Mouse (Mus musculus): ENCODE results near the gene Kcnn3. TPM values are rescaled to one million over a fixed set of nuclear protein-coding genes. Genes with fewer than 3 reads are reported as not detected.

Gene Kcnn3
- polyA plus RNA-seq, 2 experiments: 4.1 to 5.9 TPM

DNA sequence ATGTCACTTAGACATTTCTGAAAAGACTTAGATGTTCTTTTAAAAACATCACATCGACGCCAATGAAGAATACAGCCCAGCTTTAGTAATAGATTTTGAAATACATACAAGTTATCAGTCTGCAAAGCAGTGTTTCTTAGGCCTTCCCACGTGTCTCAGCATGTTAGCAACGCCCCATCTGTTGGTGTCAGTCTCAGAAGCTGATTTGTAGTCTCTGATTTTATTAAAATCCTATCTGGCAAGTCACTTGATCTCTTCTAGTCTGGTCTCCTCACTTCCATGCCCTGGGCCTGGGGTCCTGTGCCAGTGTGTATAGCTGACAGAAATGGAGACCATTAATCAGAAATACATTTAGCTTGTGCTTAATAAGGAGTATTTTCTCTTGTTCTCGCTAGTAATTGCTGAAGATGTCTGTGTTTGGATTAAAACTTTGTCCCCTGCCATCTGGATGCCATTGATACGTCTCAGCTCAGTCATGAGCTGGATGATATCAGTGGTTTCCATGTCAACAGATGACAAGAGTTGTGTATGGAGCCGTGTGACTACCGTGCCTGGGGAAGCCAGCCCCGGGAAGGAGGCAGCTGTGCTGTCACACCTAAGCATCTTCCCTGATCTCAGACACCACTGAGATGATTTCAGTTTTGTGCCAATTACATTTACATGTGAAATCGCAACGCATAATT is 140.1 kb downstream of the Kcnn3 start:
- H3K9ac ChIP-seq (ENCODE audit: low read depth, low read length, severe bottlenecking): no peak overlapping the region
- H3K27ac ChIP-seq (replicated peaks; ENCODE audit: low read depth, low read length): no peak overlapping the region
- H3K27me3 ChIP-seq (ENCODE audit: control insufficient read depth, insufficient read depth, low read length): no peaks in the 10 kb centered on the region
- DNase-seq (ENCODE audit: low spot score) (peak; percentile 11), ATAC-seq (ENCODE audit: low FRiP score, low read depth) (no peak)
- no peaks in the 10 kb centered on the region for H3K9me3 ChIP-seq (ENCODE audit: control insufficient read depth, low read length)
- H3K4me3 ChIP-seq (replicated peaks; ENCODE audit: low read length): no peak overlapping the region
- H3K4me2 ChIP-seq (replicated peaks; ENCODE audit: low read depth, low read length, severe bottlenecking): no peak overlapping the region
- 67% methylated on average over 11 of the region's 11 CpGs for WGBS
- H3K36me3 ChIP-seq (ENCODE audit: control insufficient read depth, insufficient read depth, low read length): no peaks in the 10 kb centered on the region
- peaks cover 10% of the 10 kb centered on the region; the same call in 1 of the 2 replicates for H3K4me1 ChIP-seq (ENCODE audit: control insufficient read depth, insufficient read depth, low read length)
- no peak for TF ChIP-seq POLR2A (IDR thresholded peaks at IDR 0.05; ENCODE audit: borderline replicate concordance, extremely low read depth, insufficient read depth, insufficient read length)

DNA sequence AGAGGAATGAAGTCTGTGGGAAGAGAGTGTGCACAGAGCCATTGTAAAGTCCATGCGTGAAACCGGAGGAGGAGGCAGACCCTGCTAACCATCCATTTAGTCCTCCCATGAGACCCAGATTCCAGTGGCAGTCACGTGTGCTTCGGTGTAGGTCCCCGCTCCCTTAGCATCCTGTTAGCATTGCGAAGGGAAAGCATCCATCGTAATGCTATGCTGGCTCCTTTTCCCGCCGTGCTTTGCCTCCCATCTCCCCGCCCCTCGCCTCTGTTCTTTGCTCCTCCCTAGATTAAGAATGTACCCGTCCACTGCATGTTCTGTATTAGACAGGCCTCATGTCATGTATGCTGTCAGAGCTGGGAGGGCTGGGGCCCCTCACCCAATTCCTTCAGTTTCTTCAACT is 144.8 kb downstream of the Kcnn3 start:
- H3K36me3 ChIP-seq (ENCODE audit: control insufficient read depth, insufficient read depth, low read length): no peaks in the 10 kb centered on the region
- peak; percentile 75 for ATAC-seq (ENCODE audit: low FRiP score, low read depth)

DNA sequence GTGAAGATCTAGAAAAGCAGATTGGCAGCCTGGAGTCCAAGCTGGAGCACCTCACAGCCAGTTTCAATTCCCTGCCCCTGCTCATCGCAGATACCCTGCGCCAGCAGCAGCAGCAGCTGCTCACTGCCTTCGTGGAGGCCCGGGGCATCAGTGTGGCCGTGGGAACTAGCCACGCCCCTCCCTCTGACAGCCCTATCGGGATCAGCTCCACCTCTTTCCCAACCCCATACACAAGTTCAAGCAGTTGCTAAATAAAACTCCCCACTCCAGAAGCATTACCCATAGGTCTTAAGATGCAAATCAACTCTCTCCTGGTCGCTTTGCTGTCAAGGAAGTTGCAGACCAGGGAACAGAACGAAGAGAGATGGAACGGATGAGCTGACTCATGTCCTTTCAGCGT is 147.2 kb downstream of the Kcnn3 start:
- Histone ChIP-seq H3K9me3 (ENCODE audit: control insufficient read depth, low read length) (no peaks in the 10 kb centered on the region), H3K4me2 (replicated peaks; ENCODE audit: low read depth, low read length, severe bottlenecking) (no peak overlapping the region), H3K4me3 (replicated peaks; ENCODE audit: low read length) (no peak overlapping the region), H3K4me1 (ENCODE audit: control insufficient read depth, insufficient read depth, low read length) (peaks cover 15% of the 10 kb centered on the region; the same call in 1 of the 2 replicates), H3K27me3 (ENCODE audit: control insufficient read depth, insufficient read depth, low read length) (no peaks in the 10 kb centered on the region), H3K27ac (replicated peaks; ENCODE audit: low read depth, low read length) (no peak overlapping the region), H3K36me3 (ENCODE audit: control insufficient read depth, insufficient read depth, low read length) (no peaks in the 10 kb centered on the region), H3K9ac (ENCODE audit: low read depth, low read length, severe bottlenecking) (no peak overlapping the region)
- 37% methylated on average over 11 of the region's 11 CpGs for WGBS
- DNase-seq (ENCODE audit: low spot score) (no peak), ATAC-seq (ENCODE audit: low FRiP score, low read depth) (no peak)
- no peak for TF ChIP-seq POLR2A (IDR thresholded peaks at IDR 0.05; ENCODE audit: borderline replicate concordance, extremely low read depth, insufficient read depth, insufficient read length)

More for the DNA sequence above, 144.8 kb downstream of the Kcnn3 start:
- H3K27ac ChIP-seq (replicated peaks; ENCODE audit: low read depth, low read length): no peak overlapping the region
- no peak overlapping the region for H3K4me3 ChIP-seq (replicated peaks; ENCODE audit: low read length)
- no peak for TF ChIP-seq POLR2A (IDR thresholded peaks at IDR 0.05; ENCODE audit: borderline replicate concordance, extremely low read depth, insufficient read depth, insufficient read length)
- H3K9ac ChIP-seq (ENCODE audit: low read depth, low read length, severe bottlenecking): no peak overlapping the region
- no peak overlapping the region; the same call in 1 of the 2 replicates for H3K4me2 ChIP-seq (replicated peaks; ENCODE audit: low read depth, low read length, severe bottlenecking)
- H3K27me3 ChIP-seq (ENCODE audit: control insufficient read depth, insufficient read depth, low read length): no peaks in the 10 kb centered on the region
- DNase-seq (ENCODE audit: low spot score): peak; percentile 43
- H3K9me3 ChIP-seq (ENCODE audit: control insufficient read depth, low read length): no peaks in the 10 kb centered on the region
- 26% methylated on average over 11 of the region's 12 CpGs for WGBS
- peaks cover 15% of the 10 kb centered on the region; the same call in 1 of the 2 replicates for H3K4me1 ChIP-seq (ENCODE audit: control insufficient read depth, insufficient read depth, low read length)

DNA sequence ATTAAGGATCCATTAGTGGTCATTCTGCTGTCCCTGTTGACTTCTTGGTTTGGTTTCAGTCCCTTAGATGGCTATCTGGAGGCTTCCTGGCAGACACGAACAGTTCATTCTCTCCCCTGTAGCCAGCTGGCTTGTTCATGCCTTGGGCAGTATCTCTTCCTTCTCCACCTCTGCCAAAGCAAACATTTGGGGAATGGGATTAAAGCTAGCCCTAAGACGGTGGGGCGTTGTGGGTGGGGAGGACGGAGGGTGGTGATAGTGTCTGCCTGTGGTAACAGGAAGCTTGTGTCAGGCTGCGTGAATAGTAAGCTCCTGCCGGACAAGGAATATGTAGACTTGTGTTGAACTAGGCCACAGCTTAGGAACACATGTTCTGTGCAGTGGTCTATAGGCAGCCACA is 151.4 kb downstream of the Kcnn3 start:
- H3K9ac ChIP-seq (ENCODE audit: low read depth, low read length, severe bottlenecking): no peak overlapping the region
- DNase-seq (ENCODE audit: low spot score): no peak
- WGBS: 67% methylated on average over 6 of the region's 6 CpGs
- no peaks in the 10 kb centered on the region for H3K9me3 ChIP-seq (ENCODE audit: control insufficient read depth, low read length)
- H3K27me3 ChIP-seq (ENCODE audit: control insufficient read depth, insufficient read depth, low read length): no peaks in the 10 kb centered on the region
- H3K4me2 ChIP-seq (replicated peaks; ENCODE audit: low read depth, low read length, severe bottlenecking): no peak overlapping the region
- TF ChIP-seq POLR2A (IDR thresholded peaks at IDR 0.05; ENCODE audit: borderline replicate concordance, extremely low read depth, insufficient read depth, insufficient read length): no peak
- no peak overlapping the region for H3K27ac ChIP-seq (replicated peaks; ENCODE audit: low read depth, low read length)
- H3K36me3 ChIP-seq (ENCODE audit: control insufficient read depth, insufficient read depth, low read length): no peaks in the 10 kb centered on the region
- H3K4me1 ChIP-seq (ENCODE audit: control insufficient read depth, insufficient read depth, low read length): peaks cover 9% of the 10 kb centered on the region; the same call in 1 of the 2 replicates
- H3K4me3 ChIP-seq (replicated peaks; ENCODE audit: low read length): no peak overlapping the region
- ATAC-seq (ENCODE audit: low FRiP score, low read depth): no peak

DNA sequence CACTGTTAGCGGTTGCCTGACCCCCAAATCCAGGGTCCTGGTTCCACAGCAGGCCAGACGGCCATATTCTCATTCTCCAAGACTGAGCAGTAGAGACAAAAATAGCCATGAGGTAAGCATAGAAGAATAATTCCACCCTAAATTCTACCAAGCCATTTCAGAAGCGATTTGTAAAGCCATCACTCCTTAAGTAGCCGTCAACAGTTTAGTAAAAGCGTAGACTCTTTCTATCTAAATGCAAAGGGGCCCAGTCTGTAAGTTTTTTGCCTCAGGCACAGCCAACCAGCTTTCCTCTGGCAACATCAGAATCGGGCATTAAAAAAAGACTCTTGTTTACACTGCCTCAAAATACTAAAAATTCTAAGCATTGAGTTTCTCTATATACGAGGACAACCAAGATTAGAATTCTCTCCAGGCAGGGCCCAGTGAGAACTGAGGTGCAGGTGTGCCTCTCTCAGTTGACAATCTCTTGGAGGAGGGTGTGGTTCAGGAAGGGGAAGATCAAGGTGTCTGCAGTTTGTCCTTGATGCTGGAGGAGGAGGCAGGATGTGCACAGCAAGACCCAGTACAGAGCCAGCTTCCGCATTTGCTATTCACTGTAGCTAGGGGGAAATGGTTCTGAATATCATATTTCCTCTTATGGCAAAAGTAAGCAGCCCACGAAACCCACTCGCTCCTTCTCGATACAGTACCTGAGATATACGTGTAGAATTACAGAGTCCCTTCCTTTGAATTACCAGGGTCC is 152.8 kb downstream of the Kcnn3 start:
- ATAC-seq (ENCODE audit: low FRiP score, low read depth) (no peak), DNase-seq (ENCODE audit: low spot score) (no peak)
- Histone ChIP-seq H3K4me1 (ENCODE audit: control insufficient read depth, insufficient read depth, low read length) (no peaks in the 10 kb centered on the region), H3K4me2 (replicated peaks; ENCODE audit: low read depth, low read length, severe bottlenecking) (no peak overlapping the region), H3K27ac (replicated peaks; ENCODE audit: low read depth, low read length) (no peak overlapping the region), H3K9me3 (ENCODE audit: control insufficient read depth, low read length) (no peaks in the 10 kb centered on the region), H3K27me3 (ENCODE audit: control insufficient read depth, insufficient read depth, low read length) (no peaks in the 10 kb centered on the region), H3K9ac (ENCODE audit: low read depth, low read length, severe bottlenecking) (no peak overlapping the region), H3K4me3 (replicated peaks; ENCODE audit: low read length) (no peak overlapping the region), H3K36me3 (ENCODE audit: control insufficient read depth, insufficient read depth, low read length) (no peaks in the 10 kb centered on the region)
- TF ChIP-seq POLR2A (IDR thresholded peaks at IDR 0.05; ENCODE audit: borderline replicate concordance, extremely low read depth, insufficient read depth, insufficient read length): no peak
- WGBS: 78% methylated on average over 12 of the region's 12 CpGs

All from limb, embryonic 14.5 days (tissue).